Mouse (Mus musculus) neural tube, postnatal 0 days (tissue): ENCODE data around the gene Pheta1. TPM values are rescaled to one million over a fixed set of nuclear protein-coding genes. Genes with fewer than 3 reads are reported as not detected.

Source experiments
- microRNA-seq: library from miRNA; unstranded; fragments of <30 nt; microRNA quantifications from one replicate; pipeline ENCODE4, GENCODE M21; 2016
- polyA plus RNA-seq: library from polyadenylated mRNA; unstranded; fragments of >200 nt; fragmentation: Nextera tagmentation; extraction: Ambion mirVana; gene quantifications from 2 replicates; pipeline ENCODE4 v1.2.1, GENCODE M21; 2015

Pheta1 gene
- 19.1 and 19.6 TPM in 2 replicates for polyA plus RNA-seq

GRCm38 (mm10) chr5:121848743-121849142 lies at the start of gene Pheta1:
Gene Pheta1 (plus strand): TSS chr5:121848984.

DNA sequence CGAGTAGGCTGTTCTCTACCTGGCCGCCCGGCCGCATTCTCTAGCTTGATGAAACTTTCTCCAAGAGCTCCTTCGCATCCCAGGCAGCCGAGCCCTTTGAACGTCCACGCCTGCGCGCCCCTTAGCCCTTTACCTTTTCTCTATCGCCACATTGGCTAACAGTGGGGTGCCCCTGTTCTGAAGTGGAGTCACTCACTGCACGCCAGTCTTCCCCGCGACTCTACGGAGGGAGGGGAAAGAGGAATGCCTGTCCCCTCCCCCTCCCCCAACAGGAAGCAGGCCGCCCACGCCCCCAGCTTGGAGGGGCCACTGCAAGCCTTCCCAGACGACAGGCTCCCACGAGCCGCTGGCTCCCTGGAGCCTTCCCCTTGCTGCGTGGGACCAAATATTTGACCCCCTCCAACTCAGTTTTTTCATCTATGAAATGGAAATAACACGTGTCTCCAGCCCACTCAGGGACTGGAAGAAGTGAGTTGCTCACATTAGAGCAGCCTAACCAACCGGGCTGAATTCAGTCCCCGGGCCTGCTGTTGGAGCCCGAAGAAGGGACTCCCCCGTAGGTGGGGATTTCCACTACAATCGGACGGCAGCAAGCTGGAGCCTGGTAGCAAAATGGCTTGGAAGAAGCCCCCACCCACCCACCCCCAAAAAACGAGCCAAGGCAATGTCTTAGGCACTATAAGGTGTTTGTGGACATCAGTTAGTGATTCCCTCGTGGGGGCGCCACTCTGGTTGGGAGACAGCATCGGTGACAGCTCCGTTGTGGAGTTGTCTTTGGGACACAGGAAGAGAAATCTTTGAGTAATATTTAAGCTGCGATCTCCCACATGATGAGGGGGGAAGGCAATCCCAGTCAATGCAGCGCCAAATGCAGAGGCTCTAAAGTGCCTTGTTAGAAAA lies 11.1 kb upstream of the Pheta1 start, which contains the start of gene Sh2b3:
TSS of gene Sh2b3 (minus strand) at position 206 of the 900 bp plus-strand sequence.

Small RNA genes within 50 kb of the gene (microRNA-seq; reads per million reads assigned to microRNA genes)
- not detected for gene Mir7031

Other genes starting within 250 kb of the Pheta1 start
- gene Acad12, start 230.0 kb upstream of the Pheta1 start, polyA plus RNA-seq: 1.7 and 1.9 TPM in 2 replicates
- gene Acad10, start 188.5 kb upstream of the Pheta1 start, polyA plus RNA-seq: 1.2 and 1.7 TPM in 2 replicates
- gene Brap, start 188.4 kb upstream of the Pheta1 start, polyA plus RNA-seq: 35.0 and 36.5 TPM in 2 replicates
- gene Atxn2, start 137.6 kb upstream of the Pheta1 start, polyA plus RNA-seq: 108 and 110 TPM in 2 replicates
- gene Sh2b3, start 11.3 kb upstream of the Pheta1 start, polyA plus RNA-seq: 8.2 TPM in 2 replicates
- gene Cux2, start 201.1 kb downstream of the Pheta1 start, polyA plus RNA-seq: 14.2 and 15.9 TPM in 2 replicates